In the genomic region with DNA sequence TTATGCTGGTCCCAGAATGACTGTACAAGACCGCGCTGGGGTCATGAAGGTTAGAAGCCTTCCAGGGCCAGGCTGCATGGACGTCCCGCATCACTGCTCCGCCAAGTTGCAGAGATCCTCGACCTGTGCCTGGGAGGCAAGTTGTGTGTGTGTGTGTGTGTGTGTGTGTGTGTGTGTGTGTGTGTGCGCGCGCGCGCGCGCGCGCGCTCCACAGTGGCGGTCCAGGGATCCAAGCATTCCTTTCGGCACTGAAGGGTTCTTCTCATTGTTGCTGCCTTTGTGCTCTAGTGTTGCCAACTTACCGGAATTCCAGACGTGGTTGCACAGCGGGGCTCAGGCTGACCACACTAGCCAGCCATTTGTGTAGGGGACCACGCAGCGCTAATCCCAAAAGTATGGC, we compare ENCODE assay signal across 8 mouse cellular contexts. TPM values are rescaled to one million over a fixed set of nuclear protein-coding genes. Genes with fewer than 3 reads are reported as not detected.
DNase-seq lines count a peak whose midpoint lies in the region; ATAC-seq and TF ChIP-seq lines count a peak whose summit lies in the region.

No protein-coding gene starts in this region.

- peak overlapping the region; percentile 98 for H3K4me2 ChIP-seq in hindbrain, embryonic 13.5 days
- H3K4me2 ChIP-seq in limb, embryonic 15.5 days, result peak overlapping the region; percentile 38

- no peaks in the 10 kb centered on the region for H3K36me3 ChIP-seq in hindbrain, embryonic 13.5 days
- no peaks in the 10 kb centered on the region for H3K36me3 ChIP-seq in limb, embryonic 15.5 days

- H3K4me1 ChIP-seq in lung, adult 2 months (ENCODE audit: control insufficient read depth, insufficient read depth, low read length), result peaks cover 2% of the 10 kb centered on the region; the same call in 1 of the 2 replicates
- H3K4me1 ChIP-seq in hindbrain, embryonic 13.5 days (replicated peaks), result peaks cover 37% of the 10 kb centered on the region
- H3K4me1 ChIP-seq in limb, embryonic 15.5 days, result peaks cover 29% of the 10 kb centered on the region

- 0 out of 2 replicates have a peak, but pooled peaks have one; percentile 6 for ATAC-seq in hindbrain, embryonic 13.5 days (ENCODE audit: low FRiP score)
- ATAC-seq in limb, embryonic 15.5 days (ENCODE audit: insufficient number of reproducible peaks, low FRiP score, low TSS enrichment, low read depth), result no peak

- H3K9me3 ChIP-seq in hindbrain, embryonic 13.5 days, result no peaks in the 10 kb centered on the region
- H3K9me3 ChIP-seq in limb, embryonic 15.5 days, result no peaks in the 10 kb centered on the region

- H3K27ac ChIP-seq in hindbrain, embryonic 13.5 days, result no peak overlapping the region
- H3K27ac ChIP-seq in limb, embryonic 15.5 days, result no peak overlapping the region

- 3% methylated on average over 12 of the region's 23 CpGs for WGBS in lung, adult 2 months
- whole genome bisulfite sequencing in hindbrain, embryonic 13.5 days, result 1% methylated on average over 22 of the region's 23 CpGs
- 2% methylated on average over 19 of the region's 23 CpGs for WGBS in limb, embryonic 15.5 days

- H3K9ac ChIP-seq in hindbrain, embryonic 13.5 days, result peak overlapping the region; percentile 58
- no peak overlapping the region for H3K9ac ChIP-seq in limb, embryonic 15.5 days

- peak; percentile 13 for DNase-seq in lung, adult 2 months
- DNase-seq in lung, postnatal 25 days (ENCODE audit: low spot score), result no peak
- DNase-seq in retina, postnatal 1 day, result peak; percentile 61
- no peak for DNase-seq in spleen, postnatal 14 days (ENCODE audit: low spot score in 2 of 2)
- no peak for DNase-seq in gastrocnemius, postnatal 25 days
- DNase-seq in c-Kit-positive CD71-positive TER-119-positive erythroid progenitor cells, embryonic 14.5 days (ENCODE audit: low spot score), result no peak

- TF ChIP-seq CTCF in lung, adult 2 months (IDR thresholded peaks at IDR 0.05; ENCODE audit: insufficient read depth, low read length), result no peak

- H3K27me3 ChIP-seq in hindbrain, embryonic 13.5 days, result peaks cover 62% of the 10 kb centered on the region
- peaks cover 69% of the 10 kb centered on the region for H3K27me3 ChIP-seq in limb, embryonic 15.5 days

- no peak overlapping the region for H3K4me3 ChIP-seq in lung, adult 2 months (replicated peaks; ENCODE audit: extremely low read depth, low read depth, low read length)
- peak overlapping the region; percentile 40 for H3K4me3 ChIP-seq in hindbrain, embryonic 13.5 days
- H3K4me3 ChIP-seq in limb, embryonic 15.5 days, result peak overlapping the region; percentile 20

- TF ChIP-seq POLR2A in lung, adult 2 months (IDR thresholded peaks at IDR 0.05; ENCODE audit: borderline replicate concordance, extremely low read depth, low read depth, low read length), result no peak

RNA-seq across cellular contexts. Expression of a gene that starts 2.0 kb away (rescaled TPM):
- polyA plus RNA-seq in lung, adult 2 months (2012; rRNA removed), result 10.3 and 13.6 TPM in 2 replicates
- 0.98 and 1.3 TPM in 2 replicates for polyA plus RNA-seq in hindbrain, embryonic 13.5 days (2015; fragmentation: Nextera tagmentation; extraction: Ambion mirVana)
- polyA plus RNA-seq in limb, embryonic 15.5 days (2015; fragmentation: Nextera tagmentation; extraction: Ambion mirVana), result not detected in 2 replicates
- total RNA-seq in gastrocnemius, postnatal 25 days (2021), result not detected

RNA-seq across cellular contexts. Expression of a gene that starts 59.1 kb away (rescaled TPM):
- polyA plus RNA-seq in lung, adult 2 months (2012; rRNA removed), result 1.4 and 2.2 TPM in 2 replicates
- 23.5 and 28.1 TPM in 2 replicates for polyA plus RNA-seq in hindbrain, embryonic 13.5 days (2015; fragmentation: Nextera tagmentation; extraction: Ambion mirVana)
- polyA plus RNA-seq in limb, embryonic 15.5 days (2015; fragmentation: Nextera tagmentation; extraction: Ambion mirVana), result 16.1 and 18.3 TPM in 2 replicates
- 1 to 10 TPM; 3.2 to 3.8 TPM for total RNA-seq in gastrocnemius, postnatal 25 days (2021)

Comparison
In these comparisons a context has a peak if more than half of its experiments do, and no peak if none do; other contexts are left out.
1. DNase-seq: peak in lung, adult 2 months (single experiment) and retina, postnatal 1 day (single experiment); none in lung, postnatal 25 days (single experiment), spleen, postnatal 14 days (0 of 2), gastrocnemius, postnatal 25 days (single experiment) and c-Kit-positive CD71-positive TER-119-positive erythroid progenitor cells, embryonic 14.5 days (single experiment).